Mouse (Mus musculus): ENCODE results near the gene Col11a2. TPM values are rescaled to one million over a fixed set of nuclear protein-coding genes. Genes with fewer than 3 reads are reported as not detected.

Gene Col11a2
- polyA plus RNA-seq, 1 experiment from 2014 or later, result 4.3 TPM

- Histone ChIP-seq H3K36me3 (ENCODE audit: insufficient read depth) (no peaks in the 10 kb centered on the region), H3K27ac (ENCODE audit: low read depth) (no peak overlapping the region), H3K9ac (no peak overlapping the region), H3K4me3 (ENCODE audit: low read depth, low read length) (no peak overlapping the region), H3K4me2 (no peak overlapping the region), H3K27me3 (ENCODE audit: insufficient read depth, low read length) (no peaks in the 10 kb centered on the region), H3K4me1 (ENCODE audit: insufficient read depth) (no peaks in the 10 kb centered on the region), H3K9me3 (ENCODE audit: low read depth, low read length) (no peaks in the 10 kb centered on the region)
- TF ChIP-seq CTCF (IDR thresholded peaks at IDR 0.05; ENCODE audit: low read depth), result no peak
- 82% methylated on average over 5 of the region's 5 CpGs for WGBS
- no peak for DNase-seq
- ATAC-seq (ENCODE audit: insufficient read depth), result no peak
Observed at GRCm38 (mm10) chr17:34047404-34048050, 8.3 kb downstream of the Col11a2 start.

GRCm38 (mm10) chr17:34057224-34057623 lies 18.0 kb downstream of the Col11a2 start:
- Histone ChIP-seq H3K36me3 (ENCODE audit: insufficient read depth) (no peaks in the 10 kb centered on the region), H3K4me2 (no peak overlapping the region), H3K4me1 (ENCODE audit: insufficient read depth) (no peaks in the 10 kb centered on the region), H3K9ac (no peak overlapping the region), H3K27me3 (ENCODE audit: insufficient read depth, low read length) (no peaks in the 10 kb centered on the region), H3K27ac (ENCODE audit: low read depth) (no peak overlapping the region), H3K4me3 (ENCODE audit: low read depth, low read length) (no peak overlapping the region), H3K9me3 (ENCODE audit: low read depth, low read length) (no peaks in the 10 kb centered on the region)
- ATAC-seq (ENCODE audit: insufficient read depth) (no peak), DNase-seq (no peak)
- TF ChIP-seq CTCF (IDR thresholded peaks at IDR 0.05; ENCODE audit: low read depth), result no peak
- 42% methylated on average over 7 of the region's 7 CpGs for WGBS

GRCm38 (mm10) chr17:34068864-34069263 lies 29.6 kb downstream of the Col11a2 start:
- Histone ChIP-seq H3K4me2 (no peak overlapping the region), H3K4me1 (ENCODE audit: insufficient read depth) (no peaks in the 10 kb centered on the region), H3K27me3 (ENCODE audit: insufficient read depth, low read length) (no peaks in the 10 kb centered on the region), H3K9me3 (ENCODE audit: low read depth, low read length) (no peaks in the 10 kb centered on the region), H3K9ac (no peak overlapping the region), H3K27ac (ENCODE audit: low read depth) (no peak overlapping the region), H3K4me3 (ENCODE audit: low read depth, low read length) (no peak overlapping the region), H3K36me3 (ENCODE audit: insufficient read depth) (no peaks in the 10 kb centered on the region)
- ATAC-seq (ENCODE audit: insufficient read depth) (no peak), DNase-seq (no peak)
- 43% methylated on average over 3 of the region's 3 CpGs for WGBS
- no peak for TF ChIP-seq CTCF (IDR thresholded peaks at IDR 0.05; ENCODE audit: low read depth)

GRCm38 (mm10) chr17:34072091-34072490 lies 32.9 kb downstream of the Col11a2 start:
- Histone ChIP-seq H3K27me3 (ENCODE audit: insufficient read depth, low read length) (peaks cover 6% of the 10 kb centered on the region; the same call in 1 of the 2 replicates), H3K36me3 (ENCODE audit: insufficient read depth) (no peaks in the 10 kb centered on the region), H3K4me1 (ENCODE audit: insufficient read depth) (no peaks in the 10 kb centered on the region), H3K9ac (no peak overlapping the region), H3K4me2 (no peak overlapping the region), H3K9me3 (ENCODE audit: low read depth, low read length) (no peaks in the 10 kb centered on the region), H3K4me3 (ENCODE audit: low read depth, low read length) (no peak overlapping the region), H3K27ac (ENCODE audit: low read depth) (no peak overlapping the region)
- no peak for TF ChIP-seq CTCF (IDR thresholded peaks at IDR 0.05; ENCODE audit: low read depth)
- no peak for DNase-seq
- ATAC-seq (ENCODE audit: insufficient read depth), result no peak
- 67% methylated on average over 5 of the region's 5 CpGs for whole genome bisulfite sequencing

- peak; percentile 71 for TF ChIP-seq CTCF (IDR thresholded peaks at IDR 0.05; ENCODE audit: low read depth)
- peak; percentile 86 for DNase-seq
- no peak for ATAC-seq (ENCODE audit: insufficient read depth)
- Histone ChIP-seq H3K4me2 (no peak overlapping the region), H3K9me3 (ENCODE audit: low read depth, low read length) (no peaks in the 10 kb centered on the region), H3K27me3 (ENCODE audit: insufficient read depth, low read length) (peaks cover 6% of the 10 kb centered on the region; the same call in 1 of the 2 replicates), H3K9ac (no peak overlapping the region), H3K27ac (ENCODE audit: low read depth) (no peak overlapping the region), H3K36me3 (ENCODE audit: insufficient read depth) (no peaks in the 10 kb centered on the region), H3K4me3 (ENCODE audit: low read depth, low read length) (no peak overlapping the region), H3K4me1 (ENCODE audit: insufficient read depth) (no peaks in the 10 kb centered on the region)
- 37% methylated on average over 7 of the region's 7 CpGs for WGBS
Observed at GRCm38 (mm10) chr17:34075271-34075670, 36.0 kb downstream of the Col11a2 start.

- Histone ChIP-seq H3K27ac (ENCODE audit: low read depth) (no peak overlapping the region), H3K4me2 (no peak overlapping the region), H3K36me3 (ENCODE audit: insufficient read depth) (no peaks in the 10 kb centered on the region), H3K4me3 (ENCODE audit: low read depth, low read length) (no peak overlapping the region), H3K9ac (no peak overlapping the region), H3K9me3 (ENCODE audit: low read depth, low read length) (no peaks in the 10 kb centered on the region), H3K4me1 (ENCODE audit: insufficient read depth) (no peaks in the 10 kb centered on the region), H3K27me3 (ENCODE audit: insufficient read depth, low read length) (peaks cover 6% of the 10 kb centered on the region; the same call in 1 of the 2 replicates)
- peak; percentile 94 for DNase-seq
- peak; percentile 80 for TF ChIP-seq CTCF (IDR thresholded peaks at IDR 0.05; ENCODE audit: low read depth)
- no peak for ATAC-seq (ENCODE audit: insufficient read depth)
- WGBS, result 1% methylated on average over 9 of the region's 9 CpGs
Observed at GRCm38 (mm10) chr17:34077549-34077948, 38.3 kb downstream of the Col11a2 start.

- Histone ChIP-seq H3K27ac (ENCODE audit: low read depth) (no peak overlapping the region), H3K4me1 (ENCODE audit: insufficient read depth) (no peaks in the 10 kb centered on the region), H3K4me3 (ENCODE audit: low read depth, low read length) (no peak overlapping the region), H3K36me3 (ENCODE audit: insufficient read depth) (no peaks in the 10 kb centered on the region), H3K27me3 (ENCODE audit: insufficient read depth, low read length) (peaks cover 6% of the 10 kb centered on the region; the same call in 1 of the 2 replicates), H3K9ac (no peak overlapping the region), H3K4me2 (no peak overlapping the region), H3K9me3 (ENCODE audit: low read depth, low read length) (no peaks in the 10 kb centered on the region)
- ATAC-seq (ENCODE audit: insufficient read depth) (no peak), DNase-seq (no peak)
- WGBS, result 54% methylated on average over 4 of the region's 4 CpGs
- no peak for TF ChIP-seq CTCF (IDR thresholded peaks at IDR 0.05; ENCODE audit: low read depth)
Observed at GRCm38 (mm10) chr17:34078148-34078547, 38.9 kb downstream of the Col11a2 start.

All from lung, embryonic 14.5 days (tissue).